Mouse (Mus musculus): ENCODE results near the gene Tuft1.
"Not testable (repeated sequence)": the region's sequence is repeated elsewhere in the genome, so short reads cannot be mapped to it uniquely, and the experiment has no call there.

Gene Tuft1

GRCm38 (mm10) chr3:94658740-94659095 lies at the start of gene Tuft1:
Tuft1 (minus strand) TSS chr3:94658872.
- not testable (repeated sequence) for DNase-seq (ENCODE audit: extremely low spot score, low read depth, low spot score)

DNA sequence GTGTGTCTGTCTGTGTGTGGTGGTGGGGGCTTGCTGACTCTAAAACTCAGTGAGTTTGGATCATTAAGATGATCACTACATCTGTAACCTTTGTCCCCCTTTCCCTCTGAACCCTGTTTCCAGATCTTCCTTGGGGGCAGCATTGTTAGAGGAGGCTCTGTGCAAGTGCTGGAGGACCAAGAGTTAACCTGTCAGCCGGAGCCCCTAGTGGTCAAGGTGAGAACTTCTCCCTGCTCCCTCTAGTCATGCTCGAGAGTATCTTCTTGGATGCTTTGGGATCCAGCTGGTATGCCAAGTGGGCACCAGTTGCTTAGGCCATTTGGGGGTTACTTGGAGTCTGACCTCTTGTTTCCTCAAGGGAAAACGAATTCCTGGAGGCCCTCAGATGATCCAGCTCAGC lies 44.7 kb upstream of the Tuft1 start:
- not testable (repeated sequence) for DNase-seq (ENCODE audit: extremely low spot score, low read depth, low spot score)

GRCm38 (mm10) chr3:94702856-94703255 lies 44.2 kb upstream of the Tuft1 start:
- DNase-seq (ENCODE audit: extremely low spot score, low read depth, low spot score) = no peak

DNA sequence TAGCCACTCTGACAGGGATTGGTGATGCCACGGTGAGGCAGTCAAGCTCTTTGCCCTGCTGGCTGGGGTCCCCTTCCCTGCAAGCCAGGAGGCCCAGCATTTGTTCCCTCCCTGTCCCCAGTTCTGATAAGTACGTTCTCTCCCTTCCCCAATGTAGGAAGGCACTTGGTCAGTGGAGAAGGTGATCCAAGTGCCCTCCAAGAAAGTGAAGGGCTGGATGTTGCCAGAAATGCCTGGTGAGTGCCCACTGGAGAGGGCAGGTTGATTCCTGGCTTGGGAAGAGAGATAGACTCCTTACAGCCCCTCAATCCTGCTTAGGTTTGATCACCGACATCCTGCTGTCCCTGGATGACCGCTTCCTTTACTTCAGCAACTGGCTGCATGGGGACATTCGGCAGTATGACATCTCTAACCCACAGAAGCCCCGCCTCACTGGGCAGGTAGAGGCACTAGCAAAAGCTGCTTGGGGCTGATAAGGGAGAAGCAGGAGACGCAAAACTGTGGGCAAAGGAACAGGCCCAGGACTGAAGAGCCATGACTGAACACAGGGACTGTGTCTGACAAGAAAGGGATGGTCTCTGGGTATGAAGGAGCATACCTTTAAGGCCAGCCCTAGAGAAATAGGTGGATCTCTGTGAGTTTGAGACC lies 43.6 kb upstream of the Tuft1 start:
- not testable (repeated sequence) for DNase-seq (ENCODE audit: extremely low spot score, low read depth, low spot score)

- DNase-seq (ENCODE audit: extremely low spot score, low read depth, low spot score) = not testable (repeated sequence)
These were observed 37.6 kb upstream of the Tuft1 start for GRCm38 (mm10) chr3:94696257-94696656.

DNA sequence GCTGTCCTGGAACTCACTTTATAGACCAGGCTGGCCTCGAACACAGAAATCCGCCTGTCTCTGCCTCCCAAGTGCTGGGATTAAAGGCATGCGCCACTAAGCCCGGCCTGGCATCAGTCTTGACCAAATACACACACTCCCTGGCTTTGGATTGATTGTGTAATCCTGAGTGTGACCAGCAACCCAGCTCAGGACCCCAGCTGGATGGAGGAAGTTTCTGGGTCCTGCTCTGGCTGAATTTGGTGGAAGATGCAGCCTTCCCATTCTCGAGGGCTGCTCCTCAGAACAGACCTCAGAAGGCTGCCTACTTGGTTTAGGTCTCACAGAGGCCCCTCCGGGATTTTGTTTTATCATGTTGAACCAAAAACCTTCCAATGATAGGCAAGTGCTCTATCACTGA lies 36.9 kb upstream of the Tuft1 start:
- not testable (repeated sequence) for DNase-seq (ENCODE audit: extremely low spot score, low read depth, low spot score)

- DNase-seq (ENCODE audit: extremely low spot score, low read depth, low spot score) = not testable (repeated sequence)
These were observed 35.2 kb upstream of the Tuft1 start for GRCm38 (mm10) chr3:94693874-94694273.

DNA sequence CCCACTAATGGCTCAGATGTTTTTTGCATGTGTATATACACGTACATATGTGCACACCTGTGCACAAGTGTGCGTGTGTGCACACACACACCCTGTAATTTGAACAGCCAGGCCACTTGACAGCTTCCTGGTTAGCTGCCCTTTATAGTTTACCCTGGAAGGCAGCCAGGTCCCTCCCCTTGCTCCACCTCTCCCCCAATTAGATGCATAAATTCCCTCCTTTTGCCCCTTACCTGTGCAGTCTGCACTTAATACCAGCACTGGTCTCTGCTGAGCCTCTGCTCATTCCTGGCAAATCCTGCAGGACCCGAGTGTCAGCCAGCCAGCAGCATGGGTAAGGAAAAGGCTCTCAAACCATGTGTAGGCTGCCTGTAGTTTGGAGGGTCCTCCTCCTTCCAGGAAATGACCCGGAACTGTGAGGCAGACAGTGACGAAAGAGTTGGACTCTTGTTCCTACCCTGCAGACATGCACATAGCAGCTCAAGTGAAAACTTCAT lies 34.7 kb upstream of the Tuft1 start, which contains the start of gene Selenbp2:
Gene Selenbp2 (plus strand): TSS at position 228 of the 497 bp plus-strand sequence.
- DNase-seq (ENCODE audit: extremely low spot score, low read depth, low spot score) = no peak

DNA sequence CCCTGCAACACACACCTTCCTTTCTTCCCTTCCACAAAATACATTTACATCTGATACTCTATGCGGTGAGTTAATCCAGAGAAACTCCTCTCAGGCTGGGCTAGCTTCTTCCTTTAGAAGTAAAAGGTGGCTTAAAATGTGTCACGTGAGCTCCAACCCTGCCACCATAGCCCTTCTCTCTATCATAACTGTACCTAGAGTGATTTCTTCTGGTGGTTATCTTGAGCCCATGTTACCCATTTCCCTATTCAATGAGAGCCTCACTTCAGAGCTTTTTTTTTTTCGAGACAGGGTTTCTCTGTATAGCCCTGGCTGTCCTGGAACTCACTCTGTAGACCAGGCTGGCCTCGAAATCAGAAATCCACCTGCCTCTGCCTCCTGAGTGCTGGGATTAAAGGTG lies 33.0 kb upstream of the Tuft1 start:
- not testable (repeated sequence) for DNase-seq (ENCODE audit: extremely low spot score, low read depth, low spot score)

DNA sequence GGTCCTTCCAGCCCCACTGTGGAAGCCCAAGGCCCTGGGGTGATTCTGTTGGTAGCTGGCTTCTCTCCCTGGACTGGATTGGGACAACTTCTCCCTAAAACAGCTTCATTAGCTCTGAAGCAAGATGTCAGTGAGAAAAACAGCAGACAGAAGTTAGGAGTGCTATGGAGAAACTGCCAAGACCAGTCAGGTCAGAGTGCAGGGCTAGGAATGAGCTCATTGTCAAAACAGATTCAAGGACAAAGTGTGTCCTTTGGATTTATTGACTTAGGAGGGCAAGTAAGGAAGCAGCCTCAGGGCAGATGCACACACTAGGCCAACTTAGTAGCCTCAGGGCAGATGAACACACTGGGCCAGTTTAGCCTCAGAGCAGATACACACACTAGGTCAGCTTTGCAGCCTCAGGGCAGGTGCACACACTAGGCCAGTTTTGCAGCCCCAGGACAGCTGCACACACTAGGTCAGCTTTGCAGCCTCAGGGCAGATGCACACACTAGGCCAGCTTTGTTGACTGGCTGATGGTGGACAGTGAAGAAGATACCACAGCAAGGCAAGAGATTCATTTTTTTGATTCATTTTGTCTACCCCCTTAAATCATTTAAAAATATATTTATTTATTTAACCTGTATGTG lies 32.1 kb upstream of the Tuft1 start:
- no peak for DNase-seq (ENCODE audit: extremely low spot score, low read depth, low spot score)

- not testable (repeated sequence) for DNase-seq (ENCODE audit: extremely low spot score, low read depth, low spot score)
These were observed 31.5 kb upstream of the Tuft1 start for GRCm38 (mm10) chr3:94690162-94690561.

DNA sequence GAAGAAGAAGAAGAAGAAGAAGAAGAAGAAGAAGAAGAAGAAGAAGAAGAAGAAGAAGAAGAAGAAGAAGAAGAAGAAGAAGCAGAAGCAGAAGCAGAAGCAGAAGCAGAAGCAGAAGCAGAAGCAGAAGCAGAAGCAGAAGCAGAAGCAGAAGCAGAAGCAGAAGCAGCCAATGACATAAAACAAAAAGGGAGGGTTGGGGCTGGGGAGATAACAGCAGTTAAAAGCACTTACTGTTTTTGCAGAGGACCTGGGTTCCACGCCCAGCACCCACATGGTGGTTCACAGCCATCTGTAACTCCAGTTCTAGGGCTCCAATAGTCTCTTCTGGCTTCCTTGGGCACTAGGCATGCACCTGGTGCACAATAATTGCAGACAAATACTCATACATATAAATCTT lies 30.5 kb upstream of the Tuft1 start:
- not testable (repeated sequence) for DNase-seq (ENCODE audit: extremely low spot score, low read depth, low spot score)

GRCm38 (mm10) chr3:94688698-94689097 lies 30.0 kb upstream of the Tuft1 start:
- DNase-seq (ENCODE audit: extremely low spot score, low read depth, low spot score) = not testable (repeated sequence)

GRCm38 (mm10) chr3:94685989-94686772 lies 27.5 kb upstream of the Tuft1 start:
- not testable (repeated sequence) for DNase-seq (ENCODE audit: extremely low spot score, low read depth, low spot score)

GRCm38 (mm10) chr3:94683646-94684045 lies 25.0 kb upstream of the Tuft1 start:
- DNase-seq (ENCODE audit: extremely low spot score, low read depth, low spot score) = no peak

DNA sequence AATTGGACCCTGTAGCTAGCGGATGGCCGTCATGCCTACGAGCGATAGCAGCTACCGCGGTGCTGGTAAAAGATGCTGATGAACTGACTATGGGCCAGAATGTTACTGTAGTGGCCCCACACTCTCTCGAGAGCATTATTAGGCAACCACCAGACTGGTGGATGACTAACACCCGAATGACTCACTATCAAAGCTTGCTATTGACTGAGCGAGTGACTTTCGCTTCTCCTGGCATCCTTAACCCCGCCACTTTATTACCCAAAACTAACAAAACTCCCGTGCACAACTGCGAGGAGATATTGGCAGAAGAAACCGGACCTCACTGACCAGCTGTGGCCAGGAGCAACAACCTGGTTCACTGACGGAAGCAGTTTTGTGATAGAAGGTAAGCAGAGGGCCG lies 22.1 kb upstream of the Tuft1 start:
- DNase-seq (ENCODE audit: extremely low spot score, low read depth, low spot score) = no peak

GRCm38 (mm10) chr3:94680032-94680431 lies 21.4 kb upstream of the Tuft1 start:
- DNase-seq (ENCODE audit: extremely low spot score, low read depth, low spot score) = not testable (repeated sequence)

GRCm38 (mm10) chr3:94679351-94679841 lies 20.7 kb upstream of the Tuft1 start:
- no peak for DNase-seq (ENCODE audit: extremely low spot score, low read depth, low spot score)

DNA sequence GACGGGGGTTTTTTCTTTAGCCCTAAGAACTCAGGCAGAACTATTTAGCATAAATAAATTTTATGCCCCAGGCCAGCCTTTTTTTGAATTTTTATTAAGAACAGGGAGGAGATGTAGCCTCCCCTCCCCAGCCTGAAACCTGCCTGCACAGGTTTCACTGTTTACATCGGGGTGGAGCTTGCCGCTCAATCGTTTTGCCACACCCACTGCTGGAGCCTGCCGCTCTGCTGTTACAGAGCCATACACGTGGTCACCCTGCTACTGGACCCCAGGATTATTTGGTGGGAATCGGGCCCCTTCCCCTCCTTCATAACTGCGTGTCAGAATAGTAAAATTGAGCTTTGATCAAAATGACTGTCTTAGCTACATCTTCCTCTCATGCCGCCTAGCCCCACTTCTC lies 16.4 kb upstream of the Tuft1 start:
- not testable (repeated sequence) for DNase-seq (ENCODE audit: extremely low spot score, low read depth, low spot score)

- not testable (repeated sequence) for DNase-seq (ENCODE audit: extremely low spot score, low read depth, low spot score)
These were observed 7.2 kb upstream of the Tuft1 start for GRCm38 (mm10) chr3:94665896-94666295.

DNA sequence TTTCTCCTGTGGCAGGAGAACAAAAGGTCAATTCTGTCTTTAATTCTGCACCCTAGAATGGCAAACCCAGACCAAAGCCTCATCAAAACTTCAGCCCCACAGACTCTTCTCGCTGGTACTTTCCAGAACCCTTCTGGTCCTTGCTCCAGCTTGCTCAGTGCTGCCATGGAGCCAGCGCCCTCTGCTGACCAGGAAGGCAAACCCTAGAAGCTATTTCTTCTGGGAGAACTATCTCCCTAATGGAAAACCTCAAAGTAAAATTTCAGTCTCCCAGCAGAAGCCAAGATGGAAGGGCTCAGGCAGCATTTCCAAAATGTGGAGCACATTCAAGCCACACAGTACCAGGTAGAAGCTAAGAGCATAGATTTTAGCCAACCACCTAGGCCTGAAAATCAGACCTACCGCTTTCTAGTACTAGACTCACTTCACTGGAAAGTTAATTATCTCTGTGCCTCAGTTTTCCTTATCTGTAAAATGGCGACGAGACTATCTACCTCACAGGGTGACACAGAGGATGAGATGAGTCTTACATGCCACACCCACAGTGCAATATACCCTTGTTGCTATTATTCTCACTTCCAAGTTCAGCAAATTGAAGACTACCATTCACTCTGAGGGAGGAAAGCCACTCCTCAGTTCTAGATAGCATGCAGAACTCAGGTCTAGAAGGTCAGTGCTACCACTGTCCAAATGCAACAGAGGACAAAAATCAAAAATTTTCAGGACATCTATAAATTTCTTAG lies 6.6 kb upstream of the Tuft1 start:
- DNase-seq (ENCODE audit: extremely low spot score, low read depth, low spot score) = not testable (repeated sequence)
